Mouse (Mus musculus): Measurements from ENCODE around the gene Efemp2.
A peak's percentile ranks its signal among the peaks of the same experiment; 100 is the strongest.

Efemp2 gene

GRCm38 (mm10) chr19:5496052-5496370 is 22.3 kb downstream of the Efemp2 start:
- peak in 1 of 2 experiments; percentile 63 for DNase-seq (ENCODE audit: low spot score in 2 of 2)

- DNase-seq (ENCODE audit: low spot score in 2 of 2) = no peak
These were observed 26.6 kb downstream of the Efemp2 start for GRCm38 (mm10) chr19:5500330-5500875.

GRCm38 (mm10) chr19:5503687-5504086 is 29.9 kb downstream of the Efemp2 start, which contains the start of gene 1700020D05Rik:
TSS of gene 1700020D05Rik (minus strand) at chr19:5503787.
- no peak for DNase-seq (ENCODE audit: low spot score in 2 of 2)

GRCm38 (mm10) chr19:5510031-5511026 is 36.6 kb downstream of the Efemp2 start, which contains the start of gene Snx32:
TSS of gene Snx32 (minus strand) at chr19:5510538.
- peak; percentile 97 to 98 for DNase-seq (ENCODE audit: low spot score in 2 of 2)

GRCm38 (mm10) chr19:5511074-5511632 is 37.4 kb downstream of the Efemp2 start:
- DNase-seq (ENCODE audit: low spot score in 2 of 2) = peak in 1 of 2 experiments; percentile 24

GRCm38 (mm10) chr19:5512091-5513004 is 38.6 kb downstream of the Efemp2 start:
- peak in 1 of 2 experiments; percentile 25 for DNase-seq (ENCODE audit: low spot score in 2 of 2)

- DNase-seq (ENCODE audit: low spot score in 2 of 2) = no peak
These were observed 39.2 kb downstream of the Efemp2 start for GRCm38 (mm10) chr19:5513005-5513349.

GRCm38 (mm10) chr19:5515840-5516777 is 42.4 kb downstream of the Efemp2 start:
- no peak for DNase-seq (ENCODE audit: low spot score in 2 of 2)

- DNase-seq (ENCODE audit: low spot score in 2 of 2) = no peak
These were observed 43.3 kb downstream of the Efemp2 start for GRCm38 (mm10) chr19:5516906-5517505.

GRCm38 (mm10) chr19:5518721-5519120 is 45.0 kb downstream of the Efemp2 start:
- DNase-seq (ENCODE audit: low spot score in 2 of 2) = no peak

- no peak for DNase-seq (ENCODE audit: low spot score in 2 of 2)
These were observed 51.5 kb downstream of the Efemp2 start for GRCm38 (mm10) chr19:5525204-5525603.

GRCm38 (mm10) chr19:5529325-5530137 is 55.8 kb downstream of the Efemp2 start:
- DNase-seq (ENCODE audit: low spot score in 2 of 2) = peak; percentile 94 to 99

- no peak for DNase-seq (ENCODE audit: low spot score in 2 of 2)
These were observed 56.4 kb downstream of the Efemp2 start for GRCm38 (mm10) chr19:5530138-5530524.

Data from spleen, postnatal 4 days (tissue).